Mouse (Mus musculus) heart, postnatal 0 days (tissue): Measurements from ENCODE around the gene Rfx2.

Source experiments
- CTCF ChIP-seq: IDR thresholded peaks from 2 replicates; pipeline ENCODE4 v1.5.1; 2016; ENCODE audit warnings: antibody characterized with exemption, control low read depth, low read depth
- EP300 ChIP-seq: IDR thresholded peaks from 2 replicates; pipeline ENCODE4 v1.6.1; 2016; ENCODE audit warnings: antibody characterized with exemption, low read depth

GRCm38 (mm10) chr17:56851167-56851566 is 20.4 kb upstream of the Rfx2 start:
- no peak for TF ChIP-seq CTCF
- no peak for TF ChIP-seq EP300
